Mouse (Mus musculus): ENCODE measurements around the gene Trim65. TPM values are rescaled to one million over a fixed set of nuclear protein-coding genes. Genes with fewer than 3 reads are reported as not detected.
"Not testable (repeated sequence)": the region's sequence is repeated elsewhere in the genome, so short reads cannot be mapped to it uniquely, and the experiment has no call there.

Trim65 gene
- total RNA-seq, 2 experiments from 2014 or later: 6.2 to 6.6 TPM

DNA sequence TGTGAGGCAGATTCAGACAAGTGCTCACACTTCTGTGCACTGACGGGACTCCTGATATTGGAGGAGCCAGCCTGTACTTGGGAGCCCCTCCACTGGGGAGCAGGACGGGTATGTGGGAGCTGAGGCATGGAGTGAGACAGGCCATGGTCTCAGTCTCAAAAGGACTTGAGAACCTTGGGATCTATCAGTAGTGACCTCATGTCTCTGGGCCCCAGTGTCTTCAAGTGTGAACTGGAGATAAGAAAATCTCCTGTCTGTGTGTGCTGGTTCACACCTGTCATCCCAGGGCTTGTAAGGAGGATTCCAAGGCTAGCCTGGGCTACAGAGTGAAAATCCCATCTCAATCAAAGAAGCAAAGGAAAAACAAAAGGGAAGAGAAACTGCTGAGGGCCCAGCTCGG lies 12.5 kb upstream of the Trim65 start:
- DNase-seq (ENCODE audit: extremely low spot score in 1 of 2, low spot score in 2 of 2): no peak
- intact Hi-C loops (cut with DNase I): no loop called here

DNA sequence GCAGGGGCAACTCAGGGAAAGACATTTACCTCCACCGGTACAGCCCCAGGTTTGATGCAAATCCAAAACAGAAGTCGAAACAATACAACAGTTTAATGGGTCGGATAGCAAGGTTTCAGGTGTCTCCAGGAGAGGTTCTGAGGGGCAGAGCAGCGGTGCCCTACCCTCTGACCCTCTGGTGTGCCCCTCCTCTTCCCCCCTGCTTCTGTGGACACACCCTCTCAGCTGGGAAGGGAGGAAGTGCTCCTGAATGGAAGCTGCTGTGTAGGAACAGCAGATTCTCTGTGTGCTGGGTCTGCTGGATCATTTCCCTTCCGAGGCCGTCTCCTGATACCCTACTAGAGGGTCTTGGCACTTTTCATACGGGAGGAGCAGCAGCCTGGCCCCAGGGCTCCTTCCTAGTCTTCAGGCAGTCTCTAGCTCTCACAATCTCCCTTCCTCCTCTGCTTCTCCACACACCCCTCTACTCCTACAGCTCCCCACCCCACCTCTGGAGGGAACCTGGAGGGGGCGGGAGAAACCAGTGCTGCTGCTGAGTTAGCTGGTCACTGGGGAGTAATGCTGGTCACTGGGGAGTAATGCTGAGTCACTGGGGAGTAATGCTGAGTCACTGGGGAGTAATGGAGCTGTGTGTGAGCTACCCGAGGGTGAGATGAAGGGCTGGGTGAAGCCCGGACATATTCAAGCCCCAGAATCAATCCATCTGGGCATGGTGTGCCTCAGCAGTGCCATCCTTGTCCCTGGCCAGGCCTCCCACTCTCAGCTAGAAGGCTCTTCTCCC lies 11.5 kb upstream of the Trim65 start:
- intact Hi-C loops (cut with DNase I): no loop called here
- DNase-seq (ENCODE audit: extremely low spot score in 1 of 2, low spot score in 2 of 2): no peak

DNA sequence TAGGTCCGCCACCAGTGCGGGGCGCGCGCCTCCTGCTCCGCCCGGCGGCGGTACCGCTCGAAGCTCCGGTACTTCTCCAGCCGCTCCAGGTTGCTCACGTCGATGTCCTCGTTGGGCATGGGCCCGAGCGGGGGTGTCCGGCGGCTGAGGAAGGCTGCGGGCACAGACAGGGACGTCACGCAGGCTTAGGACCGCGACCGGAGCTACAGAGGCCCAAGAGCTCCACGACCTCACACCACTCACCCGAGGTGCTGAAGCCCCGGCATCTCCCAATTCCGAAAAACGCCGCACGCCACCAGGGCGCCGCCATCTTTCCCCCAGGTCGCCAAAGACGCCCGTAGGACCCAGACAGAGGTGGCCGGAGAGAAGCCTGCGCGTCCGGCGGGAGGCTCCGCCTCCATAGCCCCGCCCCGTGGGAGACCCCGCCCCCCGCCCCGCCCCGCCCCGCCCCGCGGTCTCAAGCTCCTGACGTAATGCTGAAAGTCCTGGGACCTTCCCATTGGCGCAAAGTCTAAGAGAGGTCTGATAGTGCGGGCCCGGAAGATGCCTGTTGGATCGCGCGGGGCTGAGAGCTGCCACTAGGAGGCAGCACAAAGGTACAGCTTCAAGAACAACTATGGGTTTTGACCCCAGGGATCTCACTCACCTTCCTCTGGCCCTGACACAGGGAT lies 7.7 kb upstream of the Trim65 start, which contains the start of gene Mrpl38:
TSS of gene Mrpl38 (minus strand) at position 401 of the 671 bp plus-strand sequence.
- intact Hi-C loops (cut with DNase I): no loop called here
- DNase-seq (ENCODE audit: extremely low spot score in 1 of 2, low spot score in 2 of 2): peak; percentile 79 to 90

DNA sequence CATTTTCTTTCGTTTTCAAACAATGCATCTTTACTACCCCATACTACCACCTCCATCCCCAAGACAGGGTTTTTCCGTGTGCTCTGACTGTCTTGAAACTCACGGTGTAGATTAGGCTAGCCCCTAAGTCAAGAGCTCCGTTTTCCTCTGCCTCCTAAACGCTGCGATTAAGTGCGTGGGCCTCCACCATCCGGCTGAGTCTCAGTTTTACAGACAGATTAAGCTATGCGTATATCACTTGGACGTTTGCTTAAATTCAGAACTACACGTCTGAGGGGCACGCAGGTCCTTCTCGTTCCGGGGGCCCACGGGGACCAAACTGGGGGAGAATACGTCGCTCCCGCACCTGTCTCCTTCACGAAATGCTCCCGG lies 7.2 kb upstream of the Trim65 start:
- no peak for DNase-seq (ENCODE audit: extremely low spot score in 1 of 2, low spot score in 2 of 2)
- intact Hi-C loops (cut with DNase I): no loop called here

DNA sequence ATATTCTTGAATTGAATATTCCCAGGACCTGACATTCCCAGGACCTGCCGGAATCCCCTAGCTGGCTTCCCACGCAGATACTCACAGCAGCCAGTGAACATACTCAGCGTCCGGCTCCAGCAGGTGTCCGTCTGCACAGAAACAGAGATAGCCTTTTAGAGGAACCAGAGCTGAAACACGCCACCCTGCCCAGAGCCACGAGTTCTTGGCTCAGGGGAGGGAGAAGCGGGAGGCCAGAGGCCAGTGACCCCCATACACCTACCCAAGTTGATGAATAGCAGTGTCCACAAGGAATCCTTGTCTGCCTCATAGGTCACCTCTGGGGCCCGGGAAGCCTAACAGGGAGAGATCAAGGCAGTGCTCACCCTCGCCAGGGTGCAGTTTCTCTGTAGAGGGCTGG lies 3.2 kb upstream of the Trim65 start:
- intact Hi-C loops (cut with DNase I): loop anchor here (5.0 kb wide), 1 partner anchor 102 kb away; the partner anchor contains the start of gene Unk

DNA sequence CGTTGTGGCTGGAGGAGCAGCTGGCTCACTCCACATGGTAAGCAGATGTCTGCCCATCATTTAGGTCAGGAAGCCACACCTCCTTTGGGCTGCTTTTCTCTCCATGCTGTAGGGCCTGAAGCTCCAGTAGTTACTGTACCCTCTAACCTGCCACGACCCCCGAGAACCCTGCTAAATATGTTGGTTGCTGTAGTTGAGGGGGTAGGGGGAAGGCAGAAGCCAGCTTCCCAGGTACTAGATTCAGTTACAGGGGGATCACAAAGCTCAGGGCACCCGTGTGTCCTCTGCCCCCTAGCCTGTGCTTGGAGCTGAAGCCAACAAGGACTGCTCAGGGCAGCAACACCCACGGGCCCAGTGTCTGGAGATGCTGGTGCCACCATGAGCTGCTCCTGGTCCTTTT lies 2.6 kb upstream of the Trim65 start:
- intact Hi-C loops (cut with DNase I): loop anchor here (5.0 kb wide), 1 partner anchor 101 kb away; the partner anchor contains the start of gene Unk
- DNase-seq (ENCODE audit: extremely low spot score in 1 of 2, low spot score in 2 of 2): no peak

More for the DNA sequence above, 3.2 kb upstream of the Trim65 start:
- DNase-seq (ENCODE audit: extremely low spot score in 1 of 2, low spot score in 2 of 2): no peak

DNA sequence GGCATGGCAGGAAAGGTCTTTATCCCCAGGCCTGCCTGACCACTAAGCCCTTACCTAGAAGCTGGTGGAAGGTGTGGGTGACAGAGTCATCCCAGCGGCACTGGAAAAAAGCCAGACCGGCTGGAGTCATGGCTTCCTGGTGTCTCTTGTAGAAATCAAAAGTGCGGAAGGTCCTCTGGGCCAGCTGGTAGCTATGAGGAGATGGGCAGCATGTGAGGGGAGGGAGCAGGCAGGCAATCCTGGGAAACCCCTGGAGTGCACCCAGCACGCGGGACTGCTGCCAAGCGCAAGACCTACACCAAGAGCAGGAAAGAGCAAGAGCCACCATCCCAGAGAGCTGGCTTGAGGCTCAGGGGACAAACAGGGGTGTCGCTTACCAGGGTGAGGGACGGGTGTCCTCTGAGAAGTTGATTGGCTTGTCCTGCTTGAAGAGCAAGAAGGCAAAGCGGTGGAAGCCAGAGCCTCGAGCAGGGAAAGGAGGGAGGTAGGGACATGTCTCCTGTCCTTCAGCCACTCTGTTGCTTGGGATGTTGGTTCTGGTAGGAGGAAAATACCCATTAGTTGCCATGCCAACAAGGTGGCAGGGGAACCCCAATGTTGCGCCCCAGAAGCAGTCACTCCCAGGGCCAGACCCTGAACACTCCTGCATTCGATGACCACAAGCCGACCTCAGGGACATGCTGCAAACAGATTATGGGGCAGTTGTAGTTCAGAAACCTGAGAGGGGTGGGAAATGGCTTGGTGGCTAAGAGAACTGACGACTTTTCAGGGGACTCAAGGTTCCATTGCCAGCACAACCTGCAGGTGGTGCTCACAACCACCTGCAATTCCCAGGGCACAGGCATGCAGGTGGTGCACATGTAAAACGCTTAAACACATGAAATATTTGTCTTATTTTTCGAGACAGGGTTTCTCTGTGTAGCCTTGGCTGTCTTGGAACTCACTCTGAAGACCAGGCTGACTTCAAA lies 1.7 kb upstream of the Trim65 start:
- DNase-seq (ENCODE audit: extremely low spot score in 1 of 2, low spot score in 2 of 2): no peak
- intact Hi-C loops (cut with DNase I): loop anchor here (5.0 kb wide), 1 partner anchor 100 kb away; the partner anchor contains the start of gene Unk

DNA sequence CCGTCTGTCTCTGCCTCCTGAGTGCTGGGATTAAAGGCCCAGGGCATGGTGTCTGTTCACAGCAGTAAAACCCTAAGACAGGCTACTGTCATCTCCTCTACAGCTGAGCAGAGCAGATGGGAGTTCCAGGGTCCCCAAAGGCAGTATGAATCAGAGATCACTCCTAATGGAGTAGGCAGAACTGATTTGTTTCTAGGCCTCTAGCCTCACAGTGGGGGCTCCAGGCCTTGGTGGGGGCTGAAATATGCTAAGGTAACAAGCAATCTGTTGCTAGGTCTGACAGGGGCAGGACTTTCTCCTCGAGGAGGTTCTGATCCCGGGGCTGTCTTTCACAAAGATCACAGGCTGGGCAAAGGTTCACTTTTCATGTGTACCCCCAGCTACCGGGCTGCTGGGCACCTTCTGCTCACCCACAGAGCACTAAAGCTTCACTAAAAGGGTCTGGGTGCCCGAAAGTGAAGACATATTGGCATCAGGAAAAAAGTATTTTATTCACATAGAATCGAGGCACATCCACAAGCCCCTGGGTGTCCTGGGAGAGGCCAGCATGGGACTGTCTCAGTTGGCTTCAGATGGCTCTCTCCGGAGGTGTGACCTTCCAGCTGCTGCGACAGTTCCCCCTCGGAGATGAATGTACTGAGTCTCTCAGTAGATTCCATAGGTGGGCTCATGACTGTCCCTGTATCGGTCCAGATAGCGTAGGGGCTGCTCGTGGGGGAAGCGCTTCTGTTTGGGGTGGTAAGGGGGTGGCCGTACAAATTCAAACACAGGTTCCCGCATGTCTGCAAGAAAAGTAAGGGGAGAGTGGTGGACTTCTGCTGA lies 632 bp upstream of the Trim65 start:
- intact Hi-C loops (cut with DNase I): loop anchor here (2.0 to 5.0 kb wide), 2 partner anchors 45 to 99 kb away; partner anchors contain the start of genes Unk and Wbp2
- no peak for DNase-seq (ENCODE audit: extremely low spot score in 1 of 2, low spot score in 2 of 2)

DNA sequence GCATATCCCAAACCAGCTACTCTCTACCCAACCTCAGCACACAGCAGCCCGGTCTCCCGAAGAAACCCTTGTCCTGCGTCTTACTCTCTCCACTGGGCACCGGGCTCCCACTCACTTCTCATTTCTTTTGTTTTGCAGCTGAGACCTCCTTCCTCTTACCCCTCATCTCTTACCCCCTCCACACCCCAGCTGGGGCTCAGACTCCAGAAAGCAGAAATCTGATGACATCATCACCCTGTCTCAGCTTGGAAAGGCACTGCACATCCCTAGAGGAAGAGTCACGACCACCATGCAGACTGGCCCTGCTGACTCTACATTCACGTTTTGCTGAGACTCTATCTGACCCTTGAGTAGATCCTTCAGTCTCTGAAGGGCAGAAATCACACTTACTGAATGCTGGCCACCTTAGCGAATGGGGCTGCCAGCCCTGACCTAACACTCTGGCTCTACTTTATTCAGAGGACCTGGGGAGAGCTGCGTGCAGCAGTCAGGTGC lies 888 bp downstream of the Trim65 start:
- no peak for DNase-seq (ENCODE audit: extremely low spot score in 1 of 2, low spot score in 2 of 2)
- intact Hi-C loops (cut with DNase I): loop anchor here (2.0 to 5.0 kb wide), 2 partner anchors 43 to 98 kb away; partner anchors contain the start of genes Unk and Wbp2

DNA sequence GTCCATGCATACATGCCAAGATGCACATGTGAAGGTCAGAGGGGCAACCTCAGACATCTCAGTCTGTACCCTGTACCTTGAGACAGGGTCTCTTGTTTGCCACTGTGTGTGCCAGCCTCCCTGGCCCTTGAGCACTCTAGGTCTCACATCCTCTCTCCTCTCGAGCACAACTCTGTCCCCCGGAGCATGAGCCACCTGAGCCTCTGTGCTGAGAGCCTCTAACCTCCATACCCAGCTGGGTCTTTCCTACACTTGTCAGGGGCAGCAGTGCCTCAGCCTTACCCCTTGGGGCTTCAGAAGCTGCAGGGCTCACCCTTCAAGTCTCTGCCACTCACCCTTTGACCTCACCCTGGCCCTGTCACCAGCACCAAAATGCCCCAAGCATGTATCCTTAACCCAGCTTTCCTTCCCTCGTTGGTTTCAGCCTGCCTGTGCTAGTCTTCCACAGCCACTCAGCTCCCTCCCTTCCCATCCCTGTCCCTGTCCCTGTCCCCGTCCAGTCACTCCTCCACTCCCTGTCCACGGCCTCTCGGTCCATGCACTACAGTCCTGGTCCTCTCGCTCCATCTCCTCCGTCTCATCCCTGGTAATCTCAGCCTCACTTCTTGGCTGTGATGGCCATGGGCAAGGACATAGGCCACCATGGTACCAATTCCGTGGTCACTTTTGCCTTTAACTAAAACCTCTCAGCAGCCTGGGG lies 1.7 kb downstream of the Trim65 start:
- no peak for DNase-seq (ENCODE audit: extremely low spot score in 1 of 2, low spot score in 2 of 2)
- intact Hi-C loops (cut with DNase I): no loop called here

DNA sequence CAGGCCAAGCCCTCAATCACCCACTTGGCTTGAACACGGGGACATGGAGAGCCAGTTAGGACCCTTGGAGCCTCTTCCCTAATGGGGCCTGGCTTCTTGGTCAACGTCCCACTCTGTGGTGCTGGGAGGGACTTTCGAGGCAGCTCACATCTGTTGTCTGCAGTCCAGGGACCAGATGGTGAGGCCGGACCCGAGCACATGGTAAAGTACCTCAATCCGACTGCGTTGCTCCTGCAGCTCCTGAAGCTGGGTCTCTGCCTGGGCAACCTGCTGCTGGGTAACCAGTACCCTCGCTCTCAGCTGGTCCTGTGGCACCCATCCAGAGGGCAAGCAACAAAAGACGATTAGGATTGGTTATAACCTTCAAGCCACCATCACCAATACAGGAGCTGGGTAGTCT lies 2.9 kb downstream of the Trim65 start:
- DNase-seq (ENCODE audit: extremely low spot score in 1 of 2, low spot score in 2 of 2): no peak
- intact Hi-C loops (cut with DNase I): no loop called here

DNA sequence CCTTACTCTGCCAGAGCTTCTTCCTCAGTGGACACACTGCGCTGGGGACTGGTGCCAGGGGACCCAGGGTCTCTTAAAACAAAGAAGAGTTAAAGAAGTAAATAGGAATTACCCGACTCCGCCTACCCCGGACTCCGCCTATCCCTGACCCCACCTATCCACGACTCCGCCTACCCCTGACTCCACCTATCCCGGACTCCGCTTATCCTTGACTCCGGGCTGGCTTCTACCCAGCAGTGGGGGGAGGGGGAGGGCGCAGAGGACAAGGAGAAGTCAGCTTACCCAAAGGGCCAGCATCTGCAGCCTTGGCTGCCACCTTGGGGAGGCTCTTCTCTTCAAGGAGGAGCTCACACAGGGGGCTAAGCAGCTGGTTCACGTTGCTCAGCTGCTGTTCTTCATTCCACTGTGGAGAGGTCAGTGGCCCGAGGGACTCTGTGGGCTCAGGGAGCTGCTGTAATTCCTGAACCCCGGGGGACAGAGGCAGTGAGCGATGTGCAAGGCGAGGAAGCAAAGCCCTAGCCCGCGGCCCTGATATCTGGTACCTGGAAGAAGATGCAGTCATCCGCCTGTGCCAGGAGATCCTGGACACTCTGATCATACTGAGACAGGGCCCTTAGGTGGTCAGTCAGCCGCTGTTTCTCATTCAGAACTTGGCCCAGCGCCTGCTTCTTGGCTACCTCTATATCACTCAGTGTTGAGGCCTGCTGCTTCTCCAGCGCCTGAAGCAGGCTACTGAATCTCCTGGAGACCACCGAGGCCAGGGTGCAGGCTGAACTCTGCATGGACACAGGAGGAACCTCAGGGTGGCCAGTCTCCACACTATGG lies 3.6 kb downstream of the Trim65 start, which contains the start of gene Trim47:
TSS of gene Trim47 (minus strand) at position 55 of the 825 bp plus-strand sequence.
- DNase-seq (ENCODE audit: extremely low spot score in 1 of 2, low spot score in 2 of 2): peak in 1 of 2 experiments; percentile 86
- intact Hi-C loops (cut with DNase I): no loop called here

DNA sequence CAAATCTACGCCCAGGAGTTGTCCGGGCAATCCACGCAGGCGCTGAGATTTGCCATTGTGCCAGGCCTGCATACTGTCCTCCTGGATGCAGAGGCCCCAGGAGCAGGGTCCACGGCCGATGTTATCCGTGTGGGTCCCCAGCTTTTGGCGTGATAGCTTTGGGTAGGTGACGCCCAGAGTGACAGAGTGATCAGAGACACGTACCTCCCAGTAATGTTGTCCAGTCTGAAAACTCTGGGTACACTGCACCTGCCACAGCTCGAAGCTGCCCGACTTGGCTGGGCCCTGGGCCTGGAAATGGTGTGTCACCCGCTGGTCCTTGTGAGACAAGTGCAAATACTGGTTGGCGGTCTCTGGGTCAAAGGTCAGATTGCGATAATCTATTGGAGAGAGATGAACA lies 4.7 kb downstream of the Trim65 start:
- DNase-seq (ENCODE audit: extremely low spot score in 1 of 2, low spot score in 2 of 2): no peak
- intact Hi-C loops (cut with DNase I): no loop called here

DNA sequence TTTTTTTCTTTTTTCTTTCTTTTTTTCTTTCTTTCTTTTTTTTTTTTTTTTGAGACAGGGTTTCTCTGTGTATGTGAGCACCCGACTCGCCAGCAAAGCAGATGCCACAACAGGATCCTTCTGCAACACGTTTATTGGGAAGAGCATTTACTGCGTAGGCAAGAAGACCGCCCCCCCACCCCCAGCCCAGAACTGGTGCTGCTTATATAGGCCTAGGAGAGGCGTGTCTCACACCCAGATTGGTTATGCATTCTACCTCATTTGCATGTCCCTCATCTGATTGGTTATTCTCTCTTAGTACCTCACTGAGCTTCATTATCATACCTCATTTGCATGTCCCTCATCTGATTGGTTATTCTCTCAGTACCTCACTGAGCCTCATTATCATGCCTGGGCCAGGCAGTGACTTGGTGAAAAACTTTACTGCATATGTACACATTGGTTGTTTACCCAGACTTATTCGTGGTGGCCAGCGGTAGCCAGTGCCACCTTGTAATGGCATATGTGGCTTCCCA lies 9.1 kb downstream of the Trim65 start:
- intact Hi-C loops (cut with DNase I); DNase-seq (ENCODE audit: extremely low spot score in 1 of 2, low spot score in 2 of 2): not testable (repeated sequence)

DNA sequence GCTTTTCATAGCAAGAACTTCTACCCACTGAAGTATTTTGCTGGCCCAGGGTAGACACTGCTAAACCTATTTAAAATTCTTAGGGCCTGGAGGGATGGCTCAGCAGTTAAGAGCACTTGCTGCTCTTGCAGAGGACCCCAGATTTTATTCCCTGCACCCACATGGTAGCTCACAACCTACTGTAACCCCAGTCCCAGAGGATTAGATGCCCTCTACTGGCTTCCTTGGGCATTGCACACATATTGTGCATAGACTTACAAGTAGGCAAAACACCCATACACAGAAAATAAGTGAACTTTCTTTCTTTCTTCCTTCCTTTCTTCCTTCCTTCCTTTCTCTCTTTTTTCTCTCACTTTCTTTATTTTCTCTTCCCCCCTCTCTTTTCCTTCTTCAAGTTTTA lies 13.1 kb downstream of the Trim65 start:
- no peak for DNase-seq (ENCODE audit: extremely low spot score in 1 of 2, low spot score in 2 of 2)
- intact Hi-C loops (cut with DNase I): no loop called here

DNA sequence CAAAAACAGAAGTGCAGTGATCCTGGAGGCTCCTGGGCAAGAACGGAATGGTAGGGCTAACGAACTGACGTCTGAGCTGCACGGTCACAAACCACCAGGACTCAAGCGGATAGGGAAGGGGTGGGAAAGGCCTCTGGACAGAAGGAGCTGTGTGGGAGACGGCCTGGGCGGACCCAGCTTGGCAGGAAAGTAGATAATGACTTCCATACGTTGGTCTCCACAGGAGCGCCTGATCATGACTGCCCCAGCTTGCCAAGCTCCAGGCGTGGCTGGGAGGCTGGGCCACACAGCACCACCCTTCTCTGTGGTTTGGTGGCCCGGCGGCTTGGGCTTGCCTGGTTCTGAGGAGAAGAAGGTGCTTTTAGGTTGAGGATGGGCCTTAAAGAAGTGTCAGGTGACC lies 13.7 kb downstream of the Trim65 start:
- no peak for DNase-seq (ENCODE audit: extremely low spot score in 1 of 2, low spot score in 2 of 2)
- intact Hi-C loops (cut with DNase I): no loop called here
